Mouse (Mus musculus) intestine, embryonic 16.5 days (tissue): ENCODE results near the gene 2310007B03Rik. TPM values are rescaled to one million over a fixed set of nuclear protein-coding genes. Genes with fewer than 3 reads are reported as not detected.

Experiments
- ATAC-seq: fragments of 200-750 bp; cut with Nextera tagmentation; 2 replicates; pipeline ENCODE4 v1.8.0; 2017; ENCODE audit warnings: moderate TSS enrichment, moderate library complexity
- H3K27ac ChIP-seq: fragments of 300-500 bp; sonication (generic); 2 replicates; pipeline ENCODE4 v1.5.1; 2014; ENCODE audit warnings: mild to moderate bottlenecking, low read length
- H3K27me3 ChIP-seq: fragments of 300-500 bp; sonication (generic); replicated peaks from 2 replicates; pipeline ENCODE4 v1.6.1; 2014; ENCODE audit warnings: low read length, control low read depth, mixed read lengths; ENCODE audit not compliant: control insufficient read depth, insufficient read depth
- H3K36me3 ChIP-seq: fragments of 300-500 bp; sonication (generic); 2 replicates; pipeline ENCODE4 v1.6.1; 2014; ENCODE audit warnings: low read length, control low read depth; ENCODE audit not compliant: control insufficient read depth, insufficient read depth
- H3K4me1 ChIP-seq: fragments of 300-500 bp; sonication (generic); 2 replicates; pipeline ENCODE4 v1.6.1; 2014; ENCODE audit warnings: low read length, control low read depth, mixed read lengths; ENCODE audit not compliant: control insufficient read depth, insufficient read depth
- H3K4me2 ChIP-seq: fragments of 300-500 bp; sonication (generic); 2 replicates; pipeline ENCODE4 v1.6.1; 2014; ENCODE audit warnings: low read depth, low read length, control low read depth
- H3K4me3 ChIP-seq: fragments of 300-500 bp; sonication (generic); 2 replicates; pipeline ENCODE4 v1.5.1; 2014; ENCODE audit warnings: mild to moderate bottlenecking, low read length
- H3K9ac ChIP-seq: fragments of 300-500 bp; sonication (generic); 2 replicates; pipeline ENCODE4 v1.6.1; 2014; ENCODE audit warnings: low read depth, low read length
- H3K9me3 ChIP-seq: fragments of 300-500 bp; sonication (generic); 2 replicates; pipeline ENCODE4 v1.6.1; 2016; ENCODE audit warnings: low read length, control low read depth; ENCODE audit not compliant: control insufficient read depth
- WGBS: fragments of 180-500 bp; shearing (Covaris S2); extraction: QIAGEN DNeasy Blood & Tissue Kit; methylation state at CpG from one replicate; pipeline ENCODE4 v1.1.7; 2014; 5-methylcytosine and 5-hydroxymethylcytosine counted together
- polyA plus RNA-seq: library from polyadenylated mRNA; unstranded; fragments of >200 nt; fragmentation: Nextera tagmentation; extraction: Ambion mirVana; gene quantifications from 2 replicates; pipeline ENCODE4 v1.2.1, GENCODE M21; 2015

2310007B03Rik gene
- polyA plus RNA-seq, 1 experiment from 2014 or later = 16.8 TPM

DNA sequence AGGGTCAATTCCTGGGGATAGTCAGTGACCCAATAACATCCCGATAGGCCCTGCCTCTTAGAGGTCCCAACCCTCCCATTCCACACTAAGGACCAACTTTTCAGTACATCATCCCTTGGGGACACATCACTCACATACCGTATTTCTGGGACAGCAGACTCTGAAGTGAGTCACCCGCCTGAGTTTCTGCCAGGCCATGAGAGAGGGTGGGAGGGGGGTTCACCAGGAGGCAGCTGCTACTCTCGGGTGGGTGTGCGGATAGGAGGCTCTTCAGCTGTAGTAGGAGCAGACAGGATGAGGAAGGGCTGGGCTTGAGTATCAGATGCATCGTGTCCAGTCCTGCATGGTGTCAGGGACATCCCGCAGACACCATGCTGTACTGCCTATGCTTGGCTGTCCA lies 21.0 kb downstream of the 2310007B03Rik start:
- Histone ChIP-seq H3K9ac (no peak overlapping the region), H3K27me3 (no peaks in the 10 kb centered on the region), H3K4me2 (no peak overlapping the region), H3K4me3 (no peak overlapping the region), H3K36me3 (no peaks in the 10 kb centered on the region), H3K9me3 (no peaks in the 10 kb centered on the region), H3K4me1 (peaks cover 9% of the 10 kb centered on the region), H3K27ac (no peak overlapping the region)
- no peak for ATAC-seq
- 77% methylated on average over 7 of the region's 7 CpGs for WGBS

DNA sequence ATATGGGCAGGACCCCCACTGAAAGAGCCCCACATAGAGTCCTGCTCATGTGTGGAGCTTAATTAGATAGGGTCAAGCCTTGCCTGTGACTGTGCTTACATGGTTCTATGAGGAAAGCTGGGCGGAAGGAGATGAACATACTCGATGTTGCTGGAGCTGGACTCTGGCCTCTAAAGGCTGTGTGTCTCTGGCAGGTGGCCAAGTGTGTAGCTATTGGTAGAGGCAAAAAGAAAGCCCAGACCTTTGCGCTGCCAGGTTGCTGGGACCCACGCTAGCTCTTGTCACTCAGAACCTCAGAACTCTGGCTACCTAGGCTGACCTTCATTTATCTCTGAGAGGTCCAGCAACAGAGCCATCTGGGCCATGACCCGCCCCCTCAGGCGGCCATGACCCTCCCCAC lies 22.2 kb downstream of the 2310007B03Rik start:
- peak; percentile 95 for ATAC-seq
- peak overlapping the region; percentile 58 for H3K9ac ChIP-seq

GRCm38 (mm10) chr1:93135036-93135526 lies 25.7 kb downstream of the 2310007B03Rik start, which contains the start of gene Agxt:
TSS of gene Agxt (plus strand) at chr1:93135240.
- Histone ChIP-seq H3K27ac (no peak within 1 kb of the TSS), H3K9ac (no peak within 1 kb of the TSS; the same call in 1 of the 2 replicates), H3K4me3 (no peak within 1 kb of the TSS), H3K36me3 (no peaks in the 10 kb centered on the region), H3K27me3 (no peaks in the 10 kb centered on the region), H3K4me1 (peaks cover 9% of the 10 kb centered on the region), H3K4me2 (no peak within 1 kb of the TSS), H3K9me3 (no peaks in the 10 kb centered on the region)
- no peak for ATAC-seq
- WGBS = 85% methylated on average over 12 of the region's 12 CpGs

More for the DNA sequence above, 22.2 kb downstream of the 2310007B03Rik start:
- Histone ChIP-seq H3K27me3 (no peaks in the 10 kb centered on the region), H3K4me2 (peak overlapping the region; percentile 41), H3K36me3 (no peaks in the 10 kb centered on the region), H3K27ac (peak overlapping the region; percentile 82), H3K9me3 (no peaks in the 10 kb centered on the region), H3K4me3 (no peak overlapping the region), H3K4me1 (peaks cover 9% of the 10 kb centered on the region)
- 54% methylated on average over 6 of the region's 6 CpGs for WGBS

DNA sequence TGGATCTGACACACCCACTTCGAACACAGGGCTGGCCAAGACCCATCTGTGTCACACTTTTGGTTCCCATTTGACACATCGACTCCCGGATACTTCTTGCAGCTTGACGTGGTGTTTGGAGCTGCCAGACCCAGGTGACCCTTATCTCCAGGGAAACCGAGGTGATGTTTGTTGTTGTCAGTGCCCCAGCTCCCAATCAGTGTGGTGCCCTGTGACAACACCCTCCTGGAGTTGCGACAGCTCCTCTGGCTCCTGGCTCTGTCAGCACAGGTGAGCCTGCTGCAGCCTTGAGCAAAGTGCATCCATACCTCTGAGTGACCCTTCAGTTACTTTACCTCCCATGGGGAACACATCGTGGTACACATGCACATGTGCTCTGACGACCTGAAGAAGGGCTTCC lies 28.1 kb downstream of the 2310007B03Rik start:
- H3K4me1 ChIP-seq = no peaks in the 10 kb centered on the region
- ATAC-seq = peak; percentile 27; the same call in 1 of the 2 replicates
- 56% methylated on average over 8 of the region's 8 CpGs for WGBS

GRCm38 (mm10) chr1:93130242-93130983 lies 30.3 kb downstream of the 2310007B03Rik start:
- Histone ChIP-seq H3K36me3 (no peaks in the 10 kb centered on the region), H3K27ac (no peak overlapping the region), H3K4me1 (no peaks in the 10 kb centered on the region), H3K27me3 (no peaks in the 10 kb centered on the region), H3K4me3 (no peak overlapping the region), H3K4me2 (no peak overlapping the region), H3K9ac (no peak overlapping the region), H3K9me3 (no peaks in the 10 kb centered on the region)
- no peak for ATAC-seq
- WGBS = 68% methylated on average over 10 of the region's 10 CpGs

More for the DNA sequence above, 28.1 kb downstream of the 2310007B03Rik start:
- Histone ChIP-seq H3K9ac (no peak overlapping the region), H3K9me3 (no peaks in the 10 kb centered on the region), H3K4me2 (no peak overlapping the region), H3K27me3 (no peaks in the 10 kb centered on the region), H3K27ac (no peak overlapping the region), H3K36me3 (no peaks in the 10 kb centered on the region), H3K4me3 (no peak overlapping the region)

DNA sequence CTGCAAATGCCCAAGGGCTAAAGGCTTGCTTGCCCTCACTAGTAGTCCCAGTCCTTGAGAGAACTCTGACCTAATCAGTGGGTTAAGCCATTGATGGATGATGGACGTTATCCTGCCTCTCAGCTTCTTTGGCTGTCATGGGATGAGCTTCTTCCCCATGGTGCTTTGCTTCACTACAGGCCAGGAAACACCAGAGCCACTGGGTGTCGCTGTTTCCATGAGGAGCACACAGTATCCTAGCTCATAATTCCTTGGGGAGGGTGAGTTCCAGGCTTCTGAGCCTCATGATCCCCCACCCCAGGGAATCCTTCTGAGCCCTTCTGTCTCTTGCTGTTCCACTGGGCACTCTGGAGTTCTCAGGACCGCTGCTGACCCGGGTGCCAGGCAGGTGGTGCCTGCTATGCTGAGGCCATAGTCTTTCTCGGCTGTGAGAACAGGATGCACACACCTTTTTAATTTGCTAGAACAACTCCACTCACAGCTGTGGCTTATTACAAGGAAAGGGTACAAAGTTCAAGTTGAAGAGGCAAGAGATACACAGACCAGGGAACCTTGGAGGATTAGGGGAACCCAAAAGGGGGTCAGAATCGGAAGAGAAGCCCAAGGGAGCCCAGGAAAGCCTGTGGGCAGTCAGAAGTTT lies 31.9 kb downstream of the 2310007B03Rik start:
- Histone ChIP-seq H3K4me3 (no peak overlapping the region), H3K9ac (no peak overlapping the region), H3K9me3 (no peaks in the 10 kb centered on the region), H3K36me3 (no peaks in the 10 kb centered on the region), H3K27ac (no peak overlapping the region), H3K4me2 (no peak overlapping the region), H3K27me3 (no peaks in the 10 kb centered on the region), H3K4me1 (peaks cover under 1% of the 10 kb centered on the region; the same call in 1 of the 2 replicates)
- peak; percentile 77 for ATAC-seq
- WGBS = 29% methylated on average over 6 of the region's 6 CpGs

DNA sequence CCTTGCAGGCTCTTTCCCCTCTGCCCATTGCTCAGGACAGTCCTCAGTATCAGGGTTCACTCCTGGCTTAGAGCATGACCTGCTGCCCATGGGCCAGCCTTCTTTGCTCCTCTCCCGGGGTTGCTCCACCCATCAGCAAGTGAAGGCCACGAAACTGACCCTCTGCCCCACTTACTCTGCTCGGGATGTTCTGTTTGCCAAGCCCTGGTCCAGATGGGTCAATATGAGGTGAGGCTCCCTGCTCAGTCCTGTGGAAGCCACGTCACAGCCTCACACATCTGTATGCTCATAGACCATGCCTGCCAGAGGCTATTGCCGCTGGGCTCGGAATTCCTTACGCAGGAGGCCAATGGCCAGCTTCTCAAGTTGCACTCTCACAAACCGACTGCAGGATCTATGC lies 32.5 kb downstream of the 2310007B03Rik start:
- no peak for ATAC-seq
- Histone ChIP-seq H3K4me1 (peaks cover 4% of the 10 kb centered on the region; the same call in 1 of the 2 replicates), H3K4me2 (no peak overlapping the region)

DNA sequence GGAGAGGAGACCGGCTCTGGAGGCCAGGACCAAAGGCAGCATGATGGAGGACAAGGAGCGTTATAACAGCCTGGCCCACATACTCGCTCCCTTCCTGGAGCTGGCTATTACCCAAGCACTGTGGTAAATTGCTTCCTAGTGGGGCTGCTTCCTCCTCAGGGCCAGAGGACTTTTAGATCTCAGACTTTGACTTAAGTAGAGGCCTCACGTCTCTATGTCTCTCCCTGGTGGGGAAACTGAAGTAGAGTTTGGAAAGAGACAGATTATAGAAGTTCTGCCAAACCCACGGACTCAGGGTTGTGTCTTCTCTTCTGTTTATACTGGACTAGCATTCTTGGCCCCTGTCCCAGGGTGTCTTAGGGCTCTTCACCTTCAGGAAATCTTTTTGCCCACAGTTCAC lies 35.5 kb downstream of the 2310007B03Rik start:
- Histone ChIP-seq H3K4me3 (no peak overlapping the region), H3K27me3 (no peaks in the 10 kb centered on the region), H3K4me2 (no peak overlapping the region), H3K4me1 (peaks cover 4% of the 10 kb centered on the region; the same call in 1 of the 2 replicates), H3K9ac (no peak overlapping the region), H3K27ac (0 out of 2 replicates have a peak overlapping the region, but pooled peaks have one; percentile 19), H3K36me3 (no peaks in the 10 kb centered on the region), H3K9me3 (no peaks in the 10 kb centered on the region)
- peak; percentile 39 for ATAC-seq
- WGBS = 48% methylated on average over 5 of the region's 5 CpGs

More for the DNA sequence above, 32.5 kb downstream of the 2310007B03Rik start:
- no peaks in the 10 kb centered on the region for H3K9me3 ChIP-seq
- H3K27me3 ChIP-seq = no peaks in the 10 kb centered on the region
- no peaks in the 10 kb centered on the region for H3K36me3 ChIP-seq
- H3K27ac ChIP-seq = no peak overlapping the region
- 83% methylated on average over 8 of the region's 8 CpGs for WGBS
- H3K4me3 ChIP-seq = no peak overlapping the region
- no peak overlapping the region for H3K9ac ChIP-seq

GRCm38 (mm10) chr1:93124066-93124465 lies 36.7 kb downstream of the 2310007B03Rik start:
- 63% methylated on average over 8 of the region's 8 CpGs for WGBS
- H3K36me3 ChIP-seq = no peaks in the 10 kb centered on the region
- no peak overlapping the region for H3K4me3 ChIP-seq
- no peaks in the 10 kb centered on the region for H3K27me3 ChIP-seq
- no peaks in the 10 kb centered on the region for H3K9me3 ChIP-seq
- H3K4me2 ChIP-seq = no peak overlapping the region
- no peak overlapping the region for H3K27ac ChIP-seq
- no peak overlapping the region for H3K9ac ChIP-seq
- no peak for ATAC-seq
- H3K4me1 ChIP-seq = peaks cover 4% of the 10 kb centered on the region; the same call in 1 of the 2 replicates
